Mouse (Mus musculus): ENCODE results near the gene H2-Eb1.

- TF ChIP-seq CTCF (conservative IDR thresholded peaks at IDR 0.05; ENCODE audit: insufficient read depth, insufficient read length, low read depth, low read length) (no peak), POLR2A (IDR thresholded peaks at IDR 0.05; ENCODE audit: low read depth, low read length) (no peak)
These were observed 33.6 kb upstream of the H2-Eb1 start for GRCm38 (mm10) chr17:34272102-34272501.

All from kidney, adult 2 months (tissue).